8 mouse cellular contexts compared by ENCODE assay signal in genomic region chr1:72873078-72873477, GRCm38 (mm10). TPM values are rescaled to one million over a fixed set of nuclear protein-coding genes. Genes with fewer than 3 reads are reported as not detected.
DNase-seq lines count a peak whose midpoint lies in the region; ATAC-seq and TF ChIP-seq lines count a peak whose summit lies in the region.

No protein-coding gene starts in this region.

- peak overlapping the region; percentile 98 for H3K4me2 ChIP-seq in forebrain, embryonic 15.5 days (replicated peaks)

- H3K36me3 ChIP-seq in E14TG2a.4 (ENCODE audit: insufficient read depth, low read length) = no peaks in the 10 kb centered on the region
- H3K36me3 ChIP-seq in forebrain, embryonic 15.5 days = no peaks in the 10 kb centered on the region
- H3K36me3 ChIP-seq in midbrain, embryonic 10.5 days = 0 out of 2 replicates have a peak, but pooled peaks cover 2% of the 10 kb centered on the region

- peak overlapping the region; percentile 77 for H3K27ac ChIP-seq in forebrain, embryonic 15.5 days (replicated peaks)
- peak overlapping the region; percentile 93 for H3K27ac ChIP-seq in midbrain, embryonic 10.5 days (replicated peaks)

- H3K27me3 ChIP-seq in E14TG2a.4 (ENCODE audit: insufficient read depth, low read length) = peaks cover 86% of the 10 kb centered on the region
- no peaks in the 10 kb centered on the region for H3K27me3 ChIP-seq in forebrain, embryonic 15.5 days
- H3K27me3 ChIP-seq in midbrain, embryonic 10.5 days (ENCODE audit: low read depth, poor library complexity, severe bottlenecking) = peaks cover 71% of the 10 kb centered on the region

- peak; percentile 65 for DNase-seq in embryo, embryonic 10.5 days (ENCODE audit: low spot score)
- DNase-seq in embryo, embryonic 10 days (ENCODE audit: low spot score) = no peak
- DNase-seq in midbrain, embryonic 10.5 days (ENCODE audit: low spot score) = peak; percentile 34
- no peak for DNase-seq in c-Kit-positive CD71-positive TER-119-positive erythroid progenitor cells, embryonic 14.5 days (ENCODE audit: low spot score)
- no peak for DNase-seq in natural killer cell, adult 2 months (ENCODE audit: low spot score in 2 of 2)
- DNase-seq in right cerebral cortex, adult 2 months (ENCODE audit: low spot score in 2 of 2) = no peak

- no peak for TF ChIP-seq CTCF in E14TG2a.4 (conservative IDR thresholded peaks at IDR 0.05; ENCODE audit: low read length)

- peak overlapping the region; percentile 81 for H3K4me3 ChIP-seq in E14TG2a.4 (replicated peaks; ENCODE audit: low read length)
- peak overlapping the region; percentile 57 for H3K4me3 ChIP-seq in forebrain, embryonic 15.5 days
- peak overlapping the region; percentile 77 for H3K4me3 ChIP-seq in midbrain, embryonic 10.5 days

- no peaks in the 10 kb centered on the region for H3K9me3 ChIP-seq in E14TG2a.4 (ENCODE audit: low read length)
- H3K9me3 ChIP-seq in forebrain, embryonic 15.5 days = no peaks in the 10 kb centered on the region
- no peaks in the 10 kb centered on the region for H3K9me3 ChIP-seq in midbrain, embryonic 10.5 days (replicated peaks)

- peaks cover 58% of the 10 kb centered on the region for H3K4me1 ChIP-seq in E14TG2a.4 (replicated peaks; ENCODE audit: low read depth, low read length)
- peaks cover 61% of the 10 kb centered on the region for H3K4me1 ChIP-seq in forebrain, embryonic 15.5 days
- peaks cover 87% of the 10 kb centered on the region for H3K4me1 ChIP-seq in midbrain, embryonic 10.5 days

- WGBS in forebrain, embryonic 15.5 days = 0% methylated on average over 16 of the region's 16 CpGs
- WGBS in midbrain, embryonic 10.5 days = under 1% methylated on average over 16 of the region's 16 CpGs

- peak overlapping the region; percentile 68 for H3K9ac ChIP-seq in forebrain, embryonic 15.5 days (replicated peaks)

- no peak for ATAC-seq in forebrain, embryonic 15.5 days (replicated peaks)

RNA-seq across cellular contexts. Expression of gene Igfbp5, which starts 1.6 kb away (rescaled TPM):
- 22.0 and 24.4 TPM in 2 replicates for polyA plus RNA-seq in forebrain, embryonic 15.5 days (2015; fragmentation: Nextera tagmentation; extraction: Ambion mirVana)
- 48.2 and 49.9 TPM in 2 replicates for polyA plus RNA-seq in midbrain, embryonic 10.5 days (2016; fragmentation: Nextera tagmentation; extraction: Ambion mirVana)

RNA-seq across cellular contexts. Expression of gene Igfbp2, which starts 48.8 kb away (rescaled TPM):
- polyA plus RNA-seq in forebrain, embryonic 15.5 days (2015; fragmentation: Nextera tagmentation; extraction: Ambion mirVana) = 336 and 343 TPM in 2 replicates
- polyA plus RNA-seq in midbrain, embryonic 10.5 days (2016; fragmentation: Nextera tagmentation; extraction: Ambion mirVana) = 585 and 600 TPM in 2 replicates

Comparison
In these comparisons a context has a peak if more than half of its experiments do, and no peak if none do; other contexts are left out.
1. DNase-seq: peak in embryo, embryonic 10.5 days (single experiment) and midbrain, embryonic 10.5 days (single experiment); none in embryo, embryonic 10 days (single experiment), c-Kit-positive CD71-positive TER-119-positive erythroid progenitor cells, embryonic 14.5 days (single experiment), natural killer cell, adult 2 months (0 of 2) and right cerebral cortex, adult 2 months (0 of 2).
2. Peak in every context shown above with its lines, with median percentiles within 50 percentile points of each other: H3K4me3 ChIP-seq.